Mouse (Mus musculus) left cerebral cortex, adult 6 months (tissue): Measurements from ENCODE around the gene Cplx1. TPM values are rescaled to one million over a fixed set of nuclear protein-coding genes. Genes with fewer than 3 reads are reported as not detected.

Experiments
- long read RNA-seq, 2 experiments: library from polyadenylated mRNA; unstranded; transcript quantifications; one replicate each; pipeline ENCODE4 v2.0.0; 2019 to 2020
- polyA plus RNA-seq: library from polyadenylated mRNA; unstranded; fragments of <200 nt; fragmentation: Nextera tagmentation; gene quantifications from 2 replicates; pipeline ENCODE4 v1.2.3, GENCODE M21; 2021

The Cplx1 gene
- polyA plus RNA-seq = 245 and 495 TPM in 2 replicates
- long read RNA-seq, experiment 1, transcript Cplx1-201 (4 exons, 2,189 nt) = major isoform, 2,571 of 2,745 reads
- long read RNA-seq, experiment 1, partial matches to known transcripts = 68 of 2,745 reads
- long read RNA-seq, experiment 1, other reads (novel, unspliced or antisense) = 106 of 2,745 reads
- long read RNA-seq, experiment 2, transcript Cplx1-201 (4 exons, 2,189 nt) = major isoform, 196 of 316 reads
- long read RNA-seq, experiment 2, partial matches to known transcripts = 9 of 316 reads
- long read RNA-seq, experiment 2, other reads (novel, unspliced or antisense) = 111 of 316 reads

GRCm38 (mm10) chr5:108549489-108550206 is at the start of gene Cplx1:
Gene Cplx1, minus strand, starts transcription at chr5:108550024.

Other genes with a start within 250 kb of the Cplx1 start
- gene Pigg, start 237.4 kb downstream of the Cplx1 start, polyA plus RNA-seq = 4.4 and 5.0 TPM in 2 replicates
- 4.2 and 37.4 TPM in 2 replicates for gene Gm42517, start 182.1 kb downstream of the Cplx1 start, polyA plus RNA-seq
- gene Pde6b, start 161.6 kb downstream of the Cplx1 start, polyA plus RNA-seq = 0.04 TPM in 1 of 2 replicates, not detected in the other
- 1,757 and 2,023 TPM in 2 replicates for gene Atp5k, start 115.6 kb downstream of the Cplx1 start, polyA plus RNA-seq
- gene Mfsd7a, start 101.1 kb downstream of the Cplx1 start, polyA plus RNA-seq = 0.15 and 0.31 TPM in 2 replicates
- gene Pcgf3, start 88.8 kb downstream of the Cplx1 start, polyA plus RNA-seq = 4.8 and 14.2 TPM in 2 replicates
- 28.3 and 58.4 TPM in 2 replicates for gene Gak, start 79.7 kb upstream of the Cplx1 start, polyA plus RNA-seq
- gene Tmem175, start 79.7 kb upstream of the Cplx1 start, polyA plus RNA-seq = 39.3 and 41.3 TPM in 2 replicates
- 9.7 and 10.1 TPM in 2 replicates for gene Idua, start 110.3 kb upstream of the Cplx1 start, polyA plus RNA-seq
- gene Dgkq, start 119.6 kb upstream of the Cplx1 start, polyA plus RNA-seq = 4.0 and 4.8 TPM in 2 replicates
- 0.74 and 0.97 TPM in 2 replicates for gene Slc26a1, start 125.5 kb upstream of the Cplx1 start, polyA plus RNA-seq
- gene Fgfrl1, start 142.4 kb upstream of the Cplx1 start, polyA plus RNA-seq = 3.9 and 4.5 TPM in 2 replicates
- not detected in 2 replicates for gene Rnf212, start 225.0 kb upstream of the Cplx1 start, polyA plus RNA-seq
- gene Tmed11, start 245.3 kb upstream of the Cplx1 start, polyA plus RNA-seq = not detected in 2 replicates